Mouse (Mus musculus): Measurements from ENCODE around the gene Tsen2. TPM values are rescaled to one million over a fixed set of nuclear protein-coding genes. Genes with fewer than 3 reads are reported as not detected.

Gene Tsen2
- polyA plus RNA-seq, 1 experiment from 2014 or later = 33.0 TPM

- DNase-seq (ENCODE audit: low spot score) = no peak
- H3K9me3 ChIP-seq = no peaks in the 10 kb centered on the region
- H3K4me1 ChIP-seq = no peaks in the 10 kb centered on the region
- H3K36me3 ChIP-seq (replicated peaks) = peaks cover 11% of the 10 kb centered on the region; the same call in 1 of the 2 replicates
- no peak overlapping the region for H3K4me3 ChIP-seq
- 80% methylated on average over 3 of the region's 3 CpGs for WGBS
- H3K27me3 ChIP-seq (replicated peaks; ENCODE audit: low read depth, poor library complexity, severe bottlenecking) = no peaks in the 10 kb centered on the region
- H3K27ac ChIP-seq (replicated peaks) = no peak overlapping the region
Measured at GRCm38 (mm10) chr6:115584176-115584575, 39.7 kb downstream of the Tsen2 start.

GRCm38 (mm10) chr6:115586321-115586720 is 41.9 kb downstream of the Tsen2 start:
- 89% methylated on average over 10 of the region's 10 CpGs for WGBS
- Histone ChIP-seq H3K4me1 (no peaks in the 10 kb centered on the region), H3K4me3 (no peak overlapping the region), H3K27me3 (replicated peaks; ENCODE audit: low read depth, poor library complexity, severe bottlenecking) (no peaks in the 10 kb centered on the region), H3K36me3 (replicated peaks) (no peaks in the 10 kb centered on the region), H3K9me3 (no peaks in the 10 kb centered on the region), H3K27ac (replicated peaks) (no peak overlapping the region)
- no peak for DNase-seq (ENCODE audit: low spot score)

GRCm38 (mm10) chr6:115591692-115592359 is 47.4 kb downstream of the Tsen2 start:
- WGBS = 88% methylated on average over 19 of the region's 19 CpGs
- peaks cover 13% of the 10 kb centered on the region for H3K4me1 ChIP-seq
- H3K36me3 ChIP-seq (replicated peaks) = no peaks in the 10 kb centered on the region
- no peaks in the 10 kb centered on the region for H3K9me3 ChIP-seq
- H3K27me3 ChIP-seq (replicated peaks; ENCODE audit: low read depth, poor library complexity, severe bottlenecking) = no peaks in the 10 kb centered on the region
- no peak for DNase-seq (ENCODE audit: low spot score)
- no peak overlapping the region for H3K4me3 ChIP-seq
- H3K27ac ChIP-seq (replicated peaks) = no peak overlapping the region

GRCm38 (mm10) chr6:115592458-115592857 is 48.0 kb downstream of the Tsen2 start, which contains the start of gene Mkrn2os:
Gene Mkrn2os, minus strand, starts transcription at chr6:115592576.
- DNase-seq (ENCODE audit: low spot score) = no peak

GRCm38 (mm10) chr6:115593252-115593651 is 48.8 kb downstream of the Tsen2 start:
- Histone ChIP-seq H3K36me3 (replicated peaks) (no peaks in the 10 kb centered on the region), H3K4me3 (no peak overlapping the region), H3K27me3 (replicated peaks; ENCODE audit: low read depth, poor library complexity, severe bottlenecking) (no peaks in the 10 kb centered on the region), H3K27ac (replicated peaks) (no peak overlapping the region), H3K9me3 (no peaks in the 10 kb centered on the region), H3K4me1 (peaks cover 13% of the 10 kb centered on the region)
- DNase-seq (ENCODE audit: low spot score) = no peak
- 82% methylated on average over 4 of the region's 4 CpGs for WGBS

More at GRCm38 (mm10) chr6:115592458-115592857, 48.0 kb downstream of the Tsen2 start, which contains the start of gene Mkrn2os:
- 58% methylated on average over 5 of the region's 5 CpGs for WGBS
- no peaks in the 10 kb centered on the region for H3K9me3 ChIP-seq
- no peaks in the 10 kb centered on the region for H3K36me3 ChIP-seq (replicated peaks)
- H3K27ac ChIP-seq (replicated peaks) = no peak within 1 kb of the TSS
- no peaks in the 10 kb centered on the region for H3K27me3 ChIP-seq (replicated peaks; ENCODE audit: low read depth, poor library complexity, severe bottlenecking)
- H3K4me3 ChIP-seq = no peak within 1 kb of the TSS
- H3K4me1 ChIP-seq = peaks cover 13% of the 10 kb centered on the region

GRCm38 (mm10) chr6:115594463-115594862 is 50.0 kb downstream of the Tsen2 start:
- no peak for DNase-seq (ENCODE audit: low spot score)
- Histone ChIP-seq H3K4me3 (no peak overlapping the region), H3K9me3 (no peaks in the 10 kb centered on the region), H3K4me1 (peaks cover 13% of the 10 kb centered on the region), H3K27ac (replicated peaks) (no peak overlapping the region), H3K27me3 (replicated peaks; ENCODE audit: low read depth, poor library complexity, severe bottlenecking) (no peaks in the 10 kb centered on the region), H3K36me3 (replicated peaks) (no peaks in the 10 kb centered on the region)
- 74% methylated on average over 3 of the region's 3 CpGs for WGBS

- WGBS = 65% methylated on average over 3 of the region's 3 CpGs
- Histone ChIP-seq H3K27ac (replicated peaks) (no peak overlapping the region), H3K4me1 (peaks cover 13% of the 10 kb centered on the region), H3K36me3 (replicated peaks) (no peaks in the 10 kb centered on the region), H3K4me3 (no peak overlapping the region), H3K9me3 (no peaks in the 10 kb centered on the region), H3K27me3 (replicated peaks; ENCODE audit: low read depth, poor library complexity, severe bottlenecking) (no peaks in the 10 kb centered on the region)
- no peak for DNase-seq (ENCODE audit: low spot score)
Measured at GRCm38 (mm10) chr6:115595667-115596066, 51.2 kb downstream of the Tsen2 start.

- no peak for DNase-seq (ENCODE audit: low spot score)
- Histone ChIP-seq H3K4me3 (peak overlapping the region; percentile 97), H3K9me3 (no peaks in the 10 kb centered on the region), H3K27me3 (replicated peaks; ENCODE audit: low read depth, poor library complexity, severe bottlenecking) (no peaks in the 10 kb centered on the region), H3K4me1 (peaks cover 13% of the 10 kb centered on the region), H3K36me3 (replicated peaks) (peaks cover 16% of the 10 kb centered on the region), H3K27ac (replicated peaks) (peak overlapping the region; percentile 89)
- whole genome bisulfite sequencing = 67% methylated on average over 4 of the region's 4 CpGs
Measured at GRCm38 (mm10) chr6:115601322-115601714, 56.9 kb downstream of the Tsen2 start.

- DNase-seq (ENCODE audit: low spot score) = peak; percentile 94
- WGBS = under 1% methylated on average over 61 of the region's 61 CpGs
- H3K9me3 ChIP-seq = no peaks in the 10 kb centered on the region
- peaks cover 13% of the 10 kb centered on the region for H3K4me1 ChIP-seq
- H3K36me3 ChIP-seq (replicated peaks) = peaks cover 17% of the 10 kb centered on the region
- H3K27me3 ChIP-seq (replicated peaks; ENCODE audit: low read depth, poor library complexity, severe bottlenecking) = no peaks in the 10 kb centered on the region
- H3K27ac ChIP-seq (replicated peaks) = peak within 1 kb of the TSS; percentile 89
- H3K4me3 ChIP-seq = peak within 1 kb of the TSS; percentile 97
Measured at GRCm38 (mm10) chr6:115601715-115602523, 57.5 kb downstream of the Tsen2 start, which contains the start of gene Mkrn2. Gene Mkrn2, plus strand, starts transcription at chr6:115601902.

- H3K27ac ChIP-seq (replicated peaks) = no peak overlapping the region
- WGBS = 90% methylated on average over 1 of the region's 1 CpGs
- no peaks in the 10 kb centered on the region for H3K27me3 ChIP-seq (replicated peaks; ENCODE audit: low read depth, poor library complexity, severe bottlenecking)
- H3K4me3 ChIP-seq = no peak overlapping the region
- no peaks in the 10 kb centered on the region for H3K9me3 ChIP-seq
- DNase-seq (ENCODE audit: low spot score) = no peak
- H3K36me3 ChIP-seq (replicated peaks) = peaks cover 41% of the 10 kb centered on the region
- peaks cover 13% of the 10 kb centered on the region for H3K4me1 ChIP-seq
Measured at GRCm38 (mm10) chr6:115606461-115606860, 62.0 kb downstream of the Tsen2 start.

- peaks cover 50% of the 10 kb centered on the region for H3K36me3 ChIP-seq (replicated peaks)
- no peak overlapping the region for H3K4me3 ChIP-seq
- DNase-seq (ENCODE audit: low spot score) = no peak
- H3K9me3 ChIP-seq = no peaks in the 10 kb centered on the region
- peaks cover 9% of the 10 kb centered on the region for H3K4me1 ChIP-seq
- 83% methylated on average over 4 of the region's 4 CpGs for WGBS
- H3K27me3 ChIP-seq (replicated peaks; ENCODE audit: low read depth, poor library complexity, severe bottlenecking) = no peaks in the 10 kb centered on the region
- H3K27ac ChIP-seq (replicated peaks) = no peak overlapping the region
Measured at GRCm38 (mm10) chr6:115607429-115607828, 63.0 kb downstream of the Tsen2 start.

GRCm38 (mm10) chr6:115609121-115609520 is 64.7 kb downstream of the Tsen2 start:
- Histone ChIP-seq H3K36me3 (replicated peaks) (peaks cover 67% of the 10 kb centered on the region), H3K27ac (replicated peaks) (no peak overlapping the region), H3K4me1 (no peaks in the 10 kb centered on the region), H3K4me3 (no peak overlapping the region), H3K27me3 (replicated peaks; ENCODE audit: low read depth, poor library complexity, severe bottlenecking) (no peaks in the 10 kb centered on the region), H3K9me3 (no peaks in the 10 kb centered on the region)
- 59% methylated on average over 3 of the region's 3 CpGs for WGBS
- peak; percentile 35 for DNase-seq (ENCODE audit: low spot score)

- WGBS = 90% methylated on average over 5 of the region's 5 CpGs
Measured at GRCm38 (mm10) chr6:115610301-115610700, 65.8 kb downstream of the Tsen2 start.

More at GRCm38 (mm10) chr6:115610301-115610700, 65.8 kb downstream of the Tsen2 start:
- H3K27ac ChIP-seq (replicated peaks) = no peak overlapping the region
- H3K4me1 ChIP-seq = no peaks in the 10 kb centered on the region
- peaks cover 73% of the 10 kb centered on the region for H3K36me3 ChIP-seq (replicated peaks)
- no peaks in the 10 kb centered on the region for H3K9me3 ChIP-seq
- no peak overlapping the region for H3K4me3 ChIP-seq
- no peaks in the 10 kb centered on the region for H3K27me3 ChIP-seq (replicated peaks; ENCODE audit: low read depth, poor library complexity, severe bottlenecking)
- no peak for DNase-seq (ENCODE audit: low spot score)
